Mouse (Mus musculus) embryonic facial prominence, embryonic 13.5 days (tissue): ENCODE measurements at regions not wholly inside any gene's neighbourhood (a gene's known extent, or its start where the extent isn't known, plus 50 kb on each side); places are given as distances from the start of the nearest gene placed in this dataset.
A peak's percentile ranks its signal among the peaks of the same experiment; 100 is the strongest.

Experiments used
- ATAC-seq: fragments of 200-750 bp; cut with Nextera tagmentation; 2 replicates; pipeline ENCODE4 v1.8.0; 2017; ENCODE audit warnings: low read depth; ENCODE audit not compliant: insufficient number of reproducible peaks, insufficient read depth, low FRiP score, low TSS enrichment
- H3K27ac ChIP-seq: fragments of 300-500 bp; sonication (generic); 2 replicates; pipeline ENCODE4 v1.5.1; 2015; ENCODE audit warnings: moderate library complexity, mild to moderate bottlenecking, inconsistent platforms
- H3K27me3 ChIP-seq: fragments of 300-500 bp; sonication (generic); 2 replicates; pipeline ENCODE4 v1.6.1; 2015; ENCODE audit warnings: mild to moderate bottlenecking, inconsistent platforms
- H3K36me3 ChIP-seq: fragments of 300-500 bp; sonication (generic); 2 replicates; pipeline ENCODE4 v1.6.1; 2015; ENCODE audit warnings: mild to moderate bottlenecking, inconsistent platforms
- H3K4me1 ChIP-seq: fragments of 300-500 bp; sonication (generic); 2 replicates; pipeline ENCODE4 v1.6.1; 2015; ENCODE audit warnings: inconsistent platforms
- H3K4me2 ChIP-seq: fragments of 300-500 bp; sonication (generic); 2 replicates; pipeline ENCODE4 v1.6.1; 2015; ENCODE audit warnings: moderate library complexity, mild to moderate bottlenecking, inconsistent platforms
- H3K4me3 ChIP-seq: fragments of 300-500 bp; sonication (generic); 2 replicates; pipeline ENCODE4 v1.5.1; 2015; ENCODE audit warnings: mild to moderate bottlenecking, inconsistent platforms
- H3K9ac ChIP-seq: fragments of 300-500 bp; sonication (generic); 2 replicates; pipeline ENCODE4 v1.6.1; 2015; ENCODE audit warnings: mild to moderate bottlenecking, inconsistent platforms
- H3K9me3 ChIP-seq: fragments of 300-500 bp; sonication (generic); 2 replicates; pipeline ENCODE4 v1.6.1; 2016; ENCODE audit warnings: inconsistent platforms
- WGBS: fragments of 180-500 bp; shearing (Covaris S2); methylation state at CpG from one replicate; pipeline ENCODE4 v1.1.7; 2015; ENCODE audit warnings: mixed read lengths; 5-methylcytosine and 5-hydroxymethylcytosine counted together

DNA sequence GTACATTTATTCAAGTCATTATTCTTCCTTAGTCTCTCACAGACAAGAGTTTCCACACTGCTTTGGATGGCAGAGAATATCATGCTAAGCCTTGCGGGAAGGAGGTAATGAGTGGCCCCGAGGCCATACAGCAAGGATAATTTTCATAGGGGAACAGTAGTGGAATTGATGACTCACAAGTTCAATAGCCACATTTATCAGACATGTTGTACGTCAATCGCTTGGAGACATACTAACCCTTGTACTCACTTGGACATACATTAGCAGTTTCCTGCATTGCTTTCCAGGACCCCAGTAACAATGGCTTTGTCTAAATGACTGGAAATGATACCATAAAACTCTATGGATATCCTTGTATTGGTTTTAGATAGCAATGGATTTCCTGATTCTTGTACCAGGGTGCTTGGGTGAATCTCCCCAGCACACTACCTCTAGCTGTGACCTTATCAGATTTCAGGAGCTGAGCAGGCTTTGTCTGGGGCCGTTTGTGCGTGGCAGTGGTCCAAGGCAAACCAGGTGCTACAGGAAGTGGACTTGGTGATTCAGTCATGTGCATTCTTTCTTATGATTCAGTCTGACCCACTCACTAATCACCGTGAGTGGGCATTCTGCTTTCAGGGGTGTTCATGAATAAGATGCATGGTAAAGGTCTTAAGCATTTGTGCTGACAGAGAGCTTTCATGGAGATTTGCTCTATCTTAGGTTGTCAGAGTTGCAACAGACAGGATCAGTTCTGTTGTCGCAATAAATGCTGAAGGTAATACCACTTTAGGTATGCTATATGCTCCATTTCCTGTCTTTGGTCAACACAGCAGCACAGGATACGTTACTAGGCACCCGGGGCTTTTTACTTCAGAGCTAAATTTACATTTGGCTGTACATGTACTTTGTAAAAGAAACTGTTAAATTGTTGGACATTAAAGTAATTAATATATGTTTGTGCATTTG lies 326.2 kb downstream of the Klf5 start:
- H3K27me3 ChIP-seq, result no peaks in the 10 kb centered on the region
- H3K36me3 ChIP-seq, result no peaks in the 10 kb centered on the region
- no peaks in the 10 kb centered on the region for H3K4me1 ChIP-seq
- ATAC-seq, result no peak
- no peak overlapping the region for H3K4me2 ChIP-seq
- no peaks in the 10 kb centered on the region for H3K9me3 ChIP-seq
- 77% methylated on average over 10 of the region's 10 CpGs for WGBS
- H3K9ac ChIP-seq, result no peak overlapping the region
- H3K27ac ChIP-seq, result no peak overlapping the region
- H3K4me3 ChIP-seq, result no peak overlapping the region

DNA sequence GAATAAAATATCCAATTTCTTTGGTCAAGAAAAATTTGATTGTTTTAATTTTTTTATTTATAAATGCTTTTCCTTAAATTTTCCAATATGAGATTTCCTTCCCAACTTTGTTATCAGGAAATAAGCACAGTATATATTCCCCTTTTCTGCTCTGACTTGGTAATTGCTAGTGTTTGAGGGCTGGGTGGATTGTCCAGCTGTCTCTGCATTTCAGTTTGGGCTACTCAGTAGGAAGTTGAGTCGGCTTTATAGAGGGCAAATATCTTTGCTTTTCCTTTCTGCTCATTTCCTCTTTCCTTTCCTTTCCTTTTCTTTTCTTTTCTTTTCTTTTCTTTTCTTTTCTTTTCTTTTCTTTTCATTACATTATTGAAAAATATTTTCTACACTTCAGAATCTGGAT lies 329.1 kb downstream of the Klf5 start:
- H3K9me3 ChIP-seq, result no peaks in the 10 kb centered on the region
- no peak overlapping the region for H3K27ac ChIP-seq
- no peaks in the 10 kb centered on the region for H3K27me3 ChIP-seq
- no peaks in the 10 kb centered on the region for H3K4me1 ChIP-seq
- 80% methylated on average over 1 of the region's 1 CpGs for WGBS
- no peak for ATAC-seq
- H3K9ac ChIP-seq, result no peak overlapping the region
- no peak overlapping the region for H3K4me2 ChIP-seq
- no peak overlapping the region for H3K4me3 ChIP-seq
- H3K36me3 ChIP-seq, result no peaks in the 10 kb centered on the region

DNA sequence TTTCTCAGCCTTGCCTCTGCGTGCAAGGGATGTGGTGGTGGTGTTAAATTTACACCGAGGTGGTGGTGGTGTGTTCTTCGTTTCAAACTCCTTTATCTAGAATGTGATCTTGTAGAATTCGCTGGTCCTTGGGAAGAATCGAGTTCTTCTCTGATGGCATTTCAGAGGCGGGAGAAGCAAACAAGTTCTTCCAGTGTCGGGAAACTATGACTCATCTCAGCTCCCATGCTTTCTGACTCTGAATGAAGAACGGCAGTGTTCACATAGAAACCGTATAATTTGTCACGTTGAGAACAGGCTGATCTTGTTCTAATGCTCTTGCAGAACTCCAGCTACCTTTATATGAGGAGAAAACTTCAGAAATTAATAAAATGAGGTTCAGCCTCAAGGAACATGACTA lies 332.6 kb downstream of the Klf5 start:
- H3K27ac ChIP-seq, result peak overlapping the region; percentile 22; the same call in 1 of the 2 replicates
- ATAC-seq, result no peak

DNA sequence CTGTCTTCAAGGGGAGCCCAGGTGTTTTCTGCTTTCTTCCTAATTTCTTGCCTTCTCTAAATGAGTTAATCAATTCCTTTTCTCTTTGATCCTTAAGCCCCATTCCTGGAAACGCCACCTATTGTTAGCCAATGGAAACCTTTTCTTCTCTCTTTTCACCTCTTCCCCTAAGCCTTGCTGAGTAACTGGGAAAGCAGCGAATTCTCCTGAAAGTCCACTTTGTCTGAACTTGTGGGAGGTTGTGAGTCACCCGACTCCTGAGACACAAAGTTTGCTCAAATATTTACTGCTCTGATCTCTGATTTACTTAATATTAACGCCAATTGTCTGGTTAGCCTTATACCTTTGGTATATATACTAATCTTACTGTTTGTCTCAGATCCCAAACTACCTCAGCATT lies 334.0 kb downstream of the Klf5 start:
- ATAC-seq, result no peak
- Histone ChIP-seq H3K27me3 (no peaks in the 10 kb centered on the region), H3K4me1 (no peaks in the 10 kb centered on the region), H3K4me2 (no peak overlapping the region), H3K9ac (no peak overlapping the region), H3K4me3 (no peak overlapping the region), H3K36me3 (no peaks in the 10 kb centered on the region), H3K9me3 (no peaks in the 10 kb centered on the region), H3K27ac (no peak overlapping the region)
- WGBS, result 32% methylated on average over 4 of the region's 4 CpGs

More for the DNA sequence above, 332.6 kb downstream of the Klf5 start:
- no peak overlapping the region for H3K4me3 ChIP-seq
- H3K27me3 ChIP-seq, result no peaks in the 10 kb centered on the region
- H3K9me3 ChIP-seq, result no peaks in the 10 kb centered on the region
- H3K4me1 ChIP-seq, result no peaks in the 10 kb centered on the region
- H3K4me2 ChIP-seq, result no peak overlapping the region
- H3K9ac ChIP-seq, result no peak overlapping the region
- WGBS, result 49% methylated on average over 10 of the region's 10 CpGs
- H3K36me3 ChIP-seq, result no peaks in the 10 kb centered on the region

DNA sequence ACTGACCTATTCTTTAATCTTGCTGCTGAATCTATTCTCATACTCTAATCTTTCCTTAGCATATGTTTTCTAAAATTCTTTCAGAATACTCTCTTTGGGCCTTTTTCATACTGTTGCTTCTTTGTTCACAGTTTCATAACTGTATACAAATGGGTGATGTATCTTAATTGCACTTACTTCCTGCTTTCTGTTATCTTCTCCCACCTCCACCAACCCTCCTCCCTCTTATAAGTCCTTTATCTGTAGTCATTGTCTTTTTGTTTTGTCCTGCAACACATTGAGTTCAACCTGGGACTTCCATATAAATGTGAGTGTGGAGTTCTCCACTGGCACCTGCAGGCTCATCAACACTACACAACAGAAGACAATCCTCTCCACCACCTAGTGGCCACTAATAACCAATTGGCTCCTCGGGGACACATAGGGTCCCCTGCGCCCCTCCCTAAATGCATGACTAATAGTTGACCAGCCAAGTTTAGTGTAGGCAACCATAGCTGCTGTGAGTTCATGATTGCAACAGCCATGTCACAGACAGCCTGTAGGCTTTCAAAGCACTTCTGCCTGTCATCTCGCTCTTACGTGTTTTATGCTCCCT lies 337.2 kb downstream of the Klf5 start:
- no peaks in the 10 kb centered on the region for H3K4me1 ChIP-seq
- no peaks in the 10 kb centered on the region for H3K9me3 ChIP-seq

DNA sequence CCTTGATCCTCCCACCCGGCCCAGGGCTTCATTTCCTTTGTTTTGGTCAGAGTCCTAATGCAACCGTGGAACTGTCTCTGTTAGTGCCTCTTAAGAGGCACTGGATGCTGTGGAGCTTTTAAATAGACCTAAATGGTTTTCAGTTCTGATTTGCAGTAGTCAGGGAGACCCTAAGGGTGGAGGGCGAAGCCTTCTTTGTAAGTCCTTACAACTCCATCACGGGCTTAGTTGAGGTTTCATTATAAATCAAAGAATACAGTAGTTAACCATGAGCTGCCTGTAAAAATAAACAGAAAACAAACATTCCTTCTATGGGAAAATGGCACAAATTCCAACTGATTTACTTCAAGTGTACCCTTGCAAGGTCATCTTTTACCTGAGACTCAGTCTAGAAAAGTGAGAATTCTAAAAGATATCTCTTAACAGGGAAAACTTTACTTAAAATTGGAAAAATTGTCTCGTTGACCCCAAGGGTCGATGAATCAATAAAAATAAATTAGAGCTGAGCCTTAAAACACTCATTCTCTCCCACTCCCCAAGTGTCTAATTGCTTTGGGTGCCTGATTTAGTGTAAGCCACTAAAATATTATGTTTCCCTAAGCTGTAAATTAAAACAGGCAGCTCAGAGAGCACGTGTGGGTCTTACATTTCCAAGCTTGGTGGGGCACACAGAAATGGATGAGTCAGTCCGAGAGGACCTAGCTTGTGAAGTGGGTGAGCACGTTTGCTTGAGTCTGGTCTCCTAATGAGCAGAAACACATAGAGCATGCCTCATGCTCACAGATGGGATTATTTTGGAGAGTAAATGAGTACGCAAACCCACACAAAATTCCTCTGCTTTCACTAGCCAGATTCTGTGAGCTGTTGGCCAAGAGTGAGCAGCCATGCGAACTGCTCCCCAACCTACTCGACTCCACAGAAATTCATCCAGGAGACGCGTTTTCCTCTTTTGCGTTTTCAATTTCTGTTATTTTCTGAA lies 343.3 kb downstream of the Klf5 start:
- WGBS, result 72% methylated on average over 15 of the region's 15 CpGs
- 0 out of 2 replicates have a peak, but pooled peaks cover 5% of the 10 kb centered on the region for H3K4me1 ChIP-seq
- H3K4me3 ChIP-seq, result no peak overlapping the region

More for the DNA sequence above, 337.2 kb downstream of the Klf5 start:
- no peak overlapping the region for H3K4me3 ChIP-seq
- 93% methylated on average over 4 of the region's 4 CpGs for WGBS
- no peak overlapping the region for H3K27ac ChIP-seq
- no peaks in the 10 kb centered on the region for H3K27me3 ChIP-seq
- no peak for ATAC-seq
- H3K9ac ChIP-seq, result no peak overlapping the region
- no peak overlapping the region for H3K4me2 ChIP-seq
- no peaks in the 10 kb centered on the region for H3K36me3 ChIP-seq

DNA sequence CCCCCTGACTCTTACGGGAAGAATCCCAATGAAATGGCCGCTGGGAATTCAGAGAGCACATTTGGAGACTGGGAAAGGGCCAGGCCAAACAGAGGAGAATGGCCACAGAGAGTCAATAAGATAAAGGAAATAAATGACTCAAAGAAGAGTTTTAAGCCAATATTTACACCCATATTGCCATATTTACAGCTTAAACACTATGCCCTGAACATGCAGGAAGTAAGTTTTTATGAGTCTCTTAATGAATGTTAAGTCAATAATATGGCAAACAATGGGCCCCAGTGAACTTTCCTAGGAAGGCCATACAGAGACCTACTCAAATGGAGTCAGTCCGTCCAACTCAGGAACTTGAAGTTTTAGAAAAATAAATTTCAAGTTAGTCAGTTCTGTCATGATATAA lies 347.8 kb downstream of the Klf5 start:
- Histone ChIP-seq H3K4me3 (no peak overlapping the region), H3K9ac (no peak overlapping the region), H3K4me2 (no peak overlapping the region), H3K4me1 (0 out of 2 replicates have a peak, but pooled peaks cover 5% of the 10 kb centered on the region), H3K27me3 (no peaks in the 10 kb centered on the region), H3K27ac (no peak overlapping the region), H3K9me3 (no peaks in the 10 kb centered on the region), H3K36me3 (no peaks in the 10 kb centered on the region)
- 86% methylated on average over 3 of the region's 3 CpGs for WGBS
- ATAC-seq, result no peak

More for the DNA sequence above, 343.3 kb downstream of the Klf5 start:
- no peak overlapping the region for H3K9ac ChIP-seq
- no peaks in the 10 kb centered on the region for H3K36me3 ChIP-seq
- H3K4me2 ChIP-seq, result no peak overlapping the region
- H3K27me3 ChIP-seq, result no peaks in the 10 kb centered on the region
- H3K9me3 ChIP-seq, result no peaks in the 10 kb centered on the region
- no peak for ATAC-seq
- H3K27ac ChIP-seq, result no peak overlapping the region

DNA sequence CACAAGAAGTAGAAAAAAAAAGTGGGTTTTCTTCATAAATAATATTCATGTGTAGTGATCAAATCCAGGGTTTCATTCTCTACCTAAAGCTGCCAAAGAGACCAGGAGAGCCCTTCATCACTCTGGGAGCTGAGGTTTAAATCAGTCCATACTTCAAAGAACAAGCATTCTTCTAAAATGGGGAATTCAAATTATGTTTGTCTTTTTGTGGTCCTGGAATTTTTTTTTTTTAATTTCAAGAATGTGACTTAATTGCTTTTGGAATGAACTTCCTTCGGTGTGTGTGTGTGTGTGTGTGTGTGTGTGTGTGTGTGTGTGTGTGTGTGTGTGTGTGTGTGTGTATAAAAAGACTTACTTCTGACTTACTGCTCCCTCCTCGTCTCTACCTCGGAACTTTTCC lies 375.9 kb downstream of the Klf5 start:
- no peaks in the 10 kb centered on the region for H3K9me3 ChIP-seq
- ATAC-seq, result no peak
- no peak overlapping the region for H3K27ac ChIP-seq
- no peak overlapping the region for H3K4me3 ChIP-seq
- H3K27me3 ChIP-seq, result no peaks in the 10 kb centered on the region
- H3K4me2 ChIP-seq, result no peak overlapping the region
- no peak overlapping the region for H3K9ac ChIP-seq
- H3K36me3 ChIP-seq, result no peaks in the 10 kb centered on the region
- WGBS, result 73% methylated on average over 3 of the region's 3 CpGs
- H3K4me1 ChIP-seq, result no peaks in the 10 kb centered on the region

DNA sequence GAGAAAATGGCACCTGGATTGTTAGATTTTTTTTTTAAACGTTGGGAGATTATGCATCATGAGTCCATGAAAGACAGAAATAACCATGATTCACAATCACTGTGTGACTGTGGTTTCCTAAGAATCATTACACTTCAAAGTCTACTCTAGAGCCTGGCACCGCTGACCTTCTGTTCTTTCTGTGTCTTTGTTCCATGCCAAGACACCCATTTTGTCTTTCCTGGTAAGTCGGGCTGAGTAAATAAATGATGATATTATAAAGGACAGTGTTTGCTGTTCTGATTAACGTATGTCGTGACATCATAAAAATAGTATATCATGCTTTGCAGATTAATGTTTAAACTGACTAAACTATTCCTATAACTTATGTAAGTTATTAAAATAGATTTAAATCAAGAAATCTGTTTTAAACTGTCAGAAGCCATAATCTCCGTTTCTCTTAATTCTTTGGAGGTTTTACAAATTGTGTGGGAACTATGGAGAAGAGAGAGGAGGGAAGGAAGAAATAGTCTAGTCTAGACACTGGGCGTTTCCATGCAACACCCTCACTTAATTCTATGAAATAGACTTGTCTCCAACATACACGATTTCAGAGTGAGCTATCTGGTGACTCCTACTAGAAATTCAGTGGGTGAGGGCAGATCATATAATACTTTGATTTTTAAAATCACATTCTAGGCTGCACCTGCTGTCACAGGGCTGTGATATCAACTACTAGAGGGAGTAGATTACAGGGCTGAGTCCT lies 388.7 kb downstream of the Klf5 start:
- H3K4me3 ChIP-seq, result no peak overlapping the region
- no peaks in the 10 kb centered on the region for H3K9me3 ChIP-seq
- 82% methylated on average over 8 of the region's 8 CpGs for WGBS
- no peaks in the 10 kb centered on the region for H3K4me1 ChIP-seq
- no peak for ATAC-seq
- H3K4me2 ChIP-seq, result no peak overlapping the region
- no peak overlapping the region for H3K9ac ChIP-seq
- no peak overlapping the region for H3K27ac ChIP-seq
- no peaks in the 10 kb centered on the region for H3K36me3 ChIP-seq
- no peaks in the 10 kb centered on the region for H3K27me3 ChIP-seq

DNA sequence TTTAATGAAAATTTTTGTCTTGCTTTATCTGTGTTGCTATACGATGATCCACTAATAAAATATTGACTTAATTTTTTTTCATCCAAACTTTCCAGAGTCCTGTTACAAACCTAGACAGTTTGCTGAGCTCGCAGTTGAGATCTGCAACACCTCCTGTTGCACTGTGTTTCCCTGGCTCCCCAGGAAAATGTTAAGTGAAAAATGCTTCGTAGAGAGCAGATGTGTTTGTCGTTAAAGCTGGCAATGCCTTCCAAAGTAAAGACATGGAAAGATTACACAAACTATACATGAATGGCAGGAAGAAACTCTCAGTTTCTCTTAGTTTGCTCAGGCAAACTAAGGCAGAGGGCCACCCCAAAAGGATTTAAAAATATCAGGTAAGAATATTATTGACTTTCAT lies 389.9 kb downstream of the Klf5 start:
- Histone ChIP-seq H3K9me3 (no peaks in the 10 kb centered on the region), H3K36me3 (no peaks in the 10 kb centered on the region), H3K4me1 (no peaks in the 10 kb centered on the region), H3K9ac (no peak overlapping the region), H3K27me3 (no peaks in the 10 kb centered on the region), H3K27ac (no peak overlapping the region), H3K4me3 (no peak overlapping the region), H3K4me2 (no peak overlapping the region)
- WGBS, result 85% methylated on average over 4 of the region's 4 CpGs
- ATAC-seq, result no peak

DNA sequence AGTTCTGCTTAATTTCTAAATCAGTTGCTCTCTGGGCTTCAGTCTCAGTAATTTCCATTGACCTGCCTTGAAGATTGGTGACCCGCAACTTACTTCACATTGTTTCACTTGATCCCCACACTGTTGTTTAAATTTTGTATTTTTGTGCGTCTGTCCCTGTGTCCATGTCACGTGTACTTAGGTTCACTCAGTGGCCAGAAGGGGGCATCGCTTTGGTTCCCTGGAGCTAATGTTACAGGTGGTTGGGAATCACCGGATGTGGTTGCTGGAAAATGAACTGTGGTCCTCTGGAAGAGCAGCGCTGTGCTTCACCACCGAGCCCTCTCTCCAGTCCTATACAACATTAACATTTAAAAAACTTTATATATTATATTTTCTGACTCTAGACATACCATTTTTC lies 397.8 kb downstream of the Klf5 start:
- no peak overlapping the region for H3K27ac ChIP-seq
- H3K27me3 ChIP-seq, result no peaks in the 10 kb centered on the region
- ATAC-seq, result no peak
- no peaks in the 10 kb centered on the region for H3K9me3 ChIP-seq
- H3K4me1 ChIP-seq, result no peaks in the 10 kb centered on the region
- no peak overlapping the region for H3K4me2 ChIP-seq
- H3K9ac ChIP-seq, result no peak overlapping the region
- no peak overlapping the region for H3K4me3 ChIP-seq
- 89% methylated on average over 7 of the region's 7 CpGs for WGBS
- no peaks in the 10 kb centered on the region for H3K36me3 ChIP-seq
